Mouse (Mus musculus) brain, embryonic 14.5 days (tissue): ENCODE data around the gene P3h1.

Experiments used
- CTCF ChIP-seq: fragments of 200-500 bp; IDR thresholded peaks from 2 replicates; pipeline ENCODE4 v1.5.1; 2012; ENCODE audit warnings: inconsistent platforms, mild to moderate bottlenecking, moderate library complexity, borderline replicate concordance; ENCODE audit not compliant: insufficient read depth, insufficient read length; ENCODE audit errors: extremely low read depth
- POLR2A ChIP-seq: fragments of 200-500 bp; IDR thresholded peaks from 2 replicates; pipeline ENCODE4 v1.6.1; 2012; ENCODE audit warnings: mild to moderate bottlenecking, inconsistent platforms, borderline replicate concordance; ENCODE audit not compliant: poor library complexity, insufficient read depth, insufficient read length, severe bottlenecking; ENCODE audit errors: extremely low read depth

DNA sequence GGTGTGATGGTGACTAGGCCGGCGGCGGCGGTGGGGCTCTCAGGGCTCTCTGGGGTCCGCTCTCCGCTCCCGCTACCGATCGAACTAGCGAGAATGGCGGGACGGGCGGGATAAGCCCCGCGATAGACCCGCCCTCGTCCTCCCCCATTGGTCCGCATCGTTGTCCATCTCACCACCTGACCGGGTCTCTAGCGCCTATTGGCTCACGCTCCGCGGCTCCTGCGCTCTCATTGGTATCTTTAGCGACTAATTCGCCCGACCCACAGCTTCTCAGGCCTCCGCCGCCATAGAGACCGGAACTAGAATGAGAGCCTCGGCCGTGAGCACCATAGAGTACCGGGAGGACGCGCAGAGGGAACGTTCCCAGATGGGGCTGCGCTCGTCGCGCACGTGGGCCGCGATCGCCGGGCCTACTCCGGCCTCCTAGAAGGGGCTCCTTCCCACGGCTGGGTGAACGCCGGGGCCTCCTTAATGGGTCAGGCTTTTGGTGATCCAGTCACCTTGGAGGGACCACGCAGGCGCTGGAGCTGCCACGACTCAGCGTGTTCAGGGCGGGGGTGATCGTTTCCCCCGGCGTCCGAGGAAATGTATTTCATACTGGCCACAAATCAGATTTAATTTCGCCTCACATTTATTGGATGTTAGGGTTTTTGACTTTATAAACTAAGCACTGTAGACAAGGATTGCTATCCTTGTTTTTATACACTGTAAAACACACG, 61.9 kb downstream of the P3h1 start, which contains the start of gene Ybx1:
- TF ChIP-seq POLR2A (peak; percentile 69; the same call in 1 of the 2 replicates), CTCF (no peak)
